Mouse (Mus musculus) stomach, postnatal 0 days (tissue): Measurements from ENCODE around the gene Nutm2.
"Not testable (repeated sequence)": the region's sequence is repeated elsewhere in the genome, so short reads cannot be mapped to it uniquely, and the experiment has no call there.

Source experiments
- CTCF ChIP-seq: IDR thresholded peaks from 2 replicates; pipeline ENCODE4 v1.5.1; 2016; ENCODE audit warnings: antibody characterized with exemption, low read depth, mild to moderate bottlenecking, moderate library complexity
- EP300 ChIP-seq: optimal IDR thresholded peaks from 2 replicates; pipeline ENCODE3; 2016; ENCODE audit warnings: antibody characterized with exemption

DNA sequence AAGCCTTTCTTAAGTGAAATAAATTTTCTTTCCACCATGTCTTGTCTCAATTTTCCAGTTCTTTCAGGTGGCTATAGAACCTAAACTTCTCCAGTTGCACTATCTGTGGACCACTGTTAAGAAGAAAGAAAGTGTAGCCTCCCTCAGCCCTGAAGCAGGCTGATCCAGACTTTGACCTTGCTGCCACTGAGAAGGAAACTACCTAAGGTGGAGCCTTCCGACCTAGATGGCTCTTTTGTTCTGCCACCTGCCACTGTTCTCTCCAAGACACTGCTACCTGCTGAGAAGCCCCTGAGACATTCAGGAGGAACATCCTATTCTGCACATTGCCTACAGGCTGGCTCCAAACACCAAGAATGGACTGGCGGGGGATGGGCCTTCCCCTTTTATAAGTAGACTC lies 6.7 kb upstream of the Nutm2 start:
- TF ChIP-seq CTCF, EP300: not testable (repeated sequence)
